Mouse (Mus musculus) hindbrain, postnatal 0 days (tissue): ENCODE measurements at regions not wholly inside any gene's neighbourhood (a gene's known extent, or its start where the extent isn't known, plus 50 kb on each side); places are given as distances from the start of the nearest gene placed in this dataset.

Experiments used
- ATAC-seq: fragments of 200-750 bp; cut with Nextera tagmentation; 2 replicates; pipeline ENCODE4 v1.8.0; 2017; ENCODE audit warnings: mild to moderate bottlenecking, moderate TSS enrichment, moderate library complexity
- DNase-seq: peaks from one replicate; pipeline ENCODE4 v3.0.0-alpha.2; 2015; ENCODE audit warnings: low spot score
- H3K27ac ChIP-seq: fragments of 300-500 bp; sonication (generic); 2 replicates; pipeline ENCODE4 v1.5.1; 2014; ENCODE audit warnings: mild to moderate bottlenecking
- H3K27me3 ChIP-seq: fragments of 300-500 bp; sonication (generic); 2 replicates; pipeline ENCODE4 v1.6.1; 2014; ENCODE audit warnings: low read length, mixed read lengths; ENCODE audit not compliant: insufficient read depth
- H3K36me3 ChIP-seq: fragments of 300-500 bp; sonication (generic); 2 replicates; pipeline ENCODE4 v1.6.1; 2014; ENCODE audit warnings: low read length, mixed read lengths; ENCODE audit not compliant: insufficient read depth
- H3K4me1 ChIP-seq: fragments of 300-500 bp; sonication (generic); 2 replicates; pipeline ENCODE4 v1.6.1; 2014; ENCODE audit warnings: antibody characterized with exemption, low read length, mixed read lengths; ENCODE audit not compliant: insufficient read depth
- H3K4me2 ChIP-seq: fragments of 300-500 bp; sonication (generic); 2 replicates; pipeline ENCODE4 v1.6.1; 2014; ENCODE audit warnings: low read depth, mild to moderate bottlenecking, low read length, moderate library complexity, mixed read lengths
- H3K4me3 ChIP-seq: fragments of 300-500 bp; sonication (generic); 2 replicates; pipeline ENCODE4 v1.5.1; 2014; ENCODE audit warnings: low read length
- H3K9ac ChIP-seq: fragments of 300-500 bp; sonication (generic); replicated peaks from 2 replicates; pipeline ENCODE4 v1.6.1; 2014; ENCODE audit warnings: mild to moderate bottlenecking, low read length, moderate library complexity, mixed read lengths
- H3K9me3 ChIP-seq: fragments of 300-500 bp; sonication (generic); 2 replicates; pipeline ENCODE4 v1.6.1; 2016; ENCODE audit warnings: low read length, mixed read lengths
- CTCF ChIP-seq: IDR thresholded peaks from 2 replicates; pipeline ENCODE4 v1.5.1; 2016; ENCODE audit warnings: antibody characterized with exemption, control low read depth, low read depth
- WGBS: fragments of 180-500 bp; shearing (Covaris S2); extraction: QIAGEN DNeasy Blood & Tissue Kit; methylation state at CpG from one replicate; pipeline ENCODE4 v1.1.7; 2014; 5-methylcytosine and 5-hydroxymethylcytosine counted together

GRCm38 (mm10) chr1:67789371-67789770, 666.5 kb downstream of the Cps1 start:
- H3K4me2 ChIP-seq, result no peak overlapping the region
- no peak for ATAC-seq
- H3K4me1 ChIP-seq, result no peaks in the 10 kb centered on the region
- no peaks in the 10 kb centered on the region for H3K27me3 ChIP-seq
- no peak overlapping the region for H3K4me3 ChIP-seq
- no peak for DNase-seq
- H3K9ac ChIP-seq, result no peak overlapping the region
- no peak for TF ChIP-seq CTCF
- no peak overlapping the region for H3K27ac ChIP-seq
- H3K36me3 ChIP-seq, result no peaks in the 10 kb centered on the region
- WGBS, result 81% methylated on average over 1 of the region's 1 CpGs
- H3K9me3 ChIP-seq, result no peaks in the 10 kb centered on the region

GRCm38 (mm10) chr1:67795066-67795465, 672.2 kb downstream of the Cps1 start:
- ATAC-seq (no peak), DNase-seq (peak; percentile 3)
- Histone ChIP-seq H3K4me2 (no peak overlapping the region), H3K9me3 (no peaks in the 10 kb centered on the region), H3K27me3 (no peaks in the 10 kb centered on the region), H3K27ac (no peak overlapping the region), H3K4me1 (no peaks in the 10 kb centered on the region), H3K9ac (no peak overlapping the region), H3K36me3 (no peaks in the 10 kb centered on the region), H3K4me3 (no peak overlapping the region)
- no peak for TF ChIP-seq CTCF
- 27% methylated on average over 2 of the region's 2 CpGs for WGBS

- 83% methylated on average over 1 of the region's 1 CpGs for WGBS
- H3K27me3 ChIP-seq, result no peaks in the 10 kb centered on the region
- no peak overlapping the region for H3K9ac ChIP-seq
- H3K36me3 ChIP-seq, result no peaks in the 10 kb centered on the region
- no peak overlapping the region for H3K4me3 ChIP-seq
- DNase-seq (no peak), ATAC-seq (no peak)
- TF ChIP-seq CTCF, result no peak
- no peak overlapping the region for H3K4me2 ChIP-seq
- H3K4me1 ChIP-seq, result no peaks in the 10 kb centered on the region
- H3K27ac ChIP-seq, result no peak overlapping the region
- H3K9me3 ChIP-seq, result no peaks in the 10 kb centered on the region
Measured at GRCm38 (mm10) chr1:67795478-67795877, 672.7 kb downstream of the Cps1 start.

GRCm38 (mm10) chr1:67803292-67803691, 680.5 kb downstream of the Cps1 start:
- Histone ChIP-seq H3K27me3 (no peaks in the 10 kb centered on the region), H3K4me2 (no peak overlapping the region), H3K9me3 (no peaks in the 10 kb centered on the region), H3K4me1 (no peaks in the 10 kb centered on the region), H3K9ac (no peak overlapping the region), H3K36me3 (no peaks in the 10 kb centered on the region), H3K4me3 (no peak overlapping the region), H3K27ac (no peak overlapping the region)
- WGBS, result 44% methylated on average over 3 of the region's 3 CpGs
- TF ChIP-seq CTCF, result no peak
- peak; percentile 6 for DNase-seq
- no peak for ATAC-seq

- DNase-seq, result no peak
- 82% methylated on average over 3 of the region's 3 CpGs for WGBS
- H3K36me3 ChIP-seq, result no peaks in the 10 kb centered on the region
- no peaks in the 10 kb centered on the region for H3K4me1 ChIP-seq
- H3K9me3 ChIP-seq, result no peaks in the 10 kb centered on the region
- no peak overlapping the region for H3K4me3 ChIP-seq
- H3K27ac ChIP-seq, result no peak overlapping the region
- TF ChIP-seq CTCF, result no peak
- no peak overlapping the region for H3K4me2 ChIP-seq
- H3K9ac ChIP-seq, result no peak overlapping the region
- no peak for ATAC-seq
- no peaks in the 10 kb centered on the region for H3K27me3 ChIP-seq
Measured at GRCm38 (mm10) chr1:67820092-67820491, 697.3 kb downstream of the Cps1 start.

GRCm38 (mm10) chr1:67848006-67848405, 725.2 kb downstream of the Cps1 start:
- Histone ChIP-seq H3K27me3 (no peaks in the 10 kb centered on the region), H3K9ac (no peak overlapping the region), H3K4me2 (no peak overlapping the region), H3K4me3 (no peak overlapping the region), H3K4me1 (no peaks in the 10 kb centered on the region), H3K36me3 (no peaks in the 10 kb centered on the region), H3K27ac (no peak overlapping the region), H3K9me3 (no peaks in the 10 kb centered on the region)
- ATAC-seq, result no peak
- WGBS, result 37% methylated on average over 1 of the region's 1 CpGs
- TF ChIP-seq CTCF, result no peak
- peak; percentile 23 for DNase-seq

- 24% methylated on average over 2 of the region's 2 CpGs for WGBS
- Histone ChIP-seq H3K36me3 (no peaks in the 10 kb centered on the region), H3K9ac (no peak overlapping the region), H3K9me3 (no peaks in the 10 kb centered on the region), H3K27me3 (no peaks in the 10 kb centered on the region), H3K4me2 (no peak overlapping the region), H3K27ac (no peak overlapping the region), H3K4me1 (no peaks in the 10 kb centered on the region), H3K4me3 (no peak overlapping the region)
- no peak for TF ChIP-seq CTCF
- DNase-seq, result no peak
- no peak for ATAC-seq
Measured at GRCm38 (mm10) chr1:67893510-67893909, 770.7 kb downstream of the Cps1 start.
